Mouse (Mus musculus): ENCODE data around the gene Dnah12. TPM values are rescaled to one million over a fixed set of nuclear protein-coding genes. Genes with fewer than 3 reads are reported as not detected.

Dnah12 gene
- polyA plus RNA-seq, 1 experiment from 2014 or later = 0.06 TPM

DNA sequence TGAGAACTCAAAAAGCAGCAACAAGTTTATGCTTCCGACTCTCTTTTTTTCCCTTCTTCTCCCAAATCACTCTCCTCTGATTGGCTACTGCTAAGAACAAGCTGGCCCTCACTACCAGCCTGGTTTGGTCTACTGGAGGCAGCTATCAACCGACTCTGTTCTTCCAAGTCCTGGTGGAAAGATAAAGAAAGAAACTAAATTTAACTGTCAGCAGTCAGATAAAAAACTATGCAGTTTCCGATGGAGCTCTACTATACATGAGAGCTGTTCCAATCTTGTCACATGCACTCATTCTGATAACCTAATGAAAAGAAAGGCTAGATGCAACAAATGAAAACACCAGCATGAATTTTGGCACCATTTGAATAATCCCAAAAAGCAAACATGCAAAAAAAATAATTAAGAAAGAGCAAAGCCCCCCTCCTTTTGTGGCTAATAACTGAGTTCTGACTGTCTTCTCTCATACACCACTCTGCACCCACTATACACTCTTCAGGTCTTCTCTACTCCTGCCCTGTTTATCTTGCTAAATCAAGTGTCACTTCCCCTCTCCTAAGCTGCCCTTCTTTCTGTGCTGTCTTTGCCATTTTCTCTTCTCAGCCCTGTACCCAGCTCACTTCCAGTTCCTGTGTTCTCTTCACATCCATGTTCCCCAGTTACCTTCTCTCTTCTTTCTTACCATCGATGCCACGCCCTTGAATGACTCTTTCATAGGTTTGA lies 230.8 kb downstream of the Dnah12 start:
- 90% methylated on average over 5 of the region's 5 CpGs for WGBS
- Histone ChIP-seq H3K36me3 (peaks cover 71% of the 10 kb centered on the region), H3K9ac (replicated peaks) (no peak overlapping the region), H3K4me3 (replicated peaks) (no peak overlapping the region), H3K4me1 (replicated peaks) (no peaks in the 10 kb centered on the region), H3K9me3 (no peaks in the 10 kb centered on the region), H3K27ac (no peak overlapping the region), H3K27me3 (no peaks in the 10 kb centered on the region), H3K4me2 (no peak overlapping the region)
- no peak for ATAC-seq (ENCODE audit: insufficient number of reproducible peaks, insufficient read depth, low FRiP score, low TSS enrichment, low read depth)

DNA sequence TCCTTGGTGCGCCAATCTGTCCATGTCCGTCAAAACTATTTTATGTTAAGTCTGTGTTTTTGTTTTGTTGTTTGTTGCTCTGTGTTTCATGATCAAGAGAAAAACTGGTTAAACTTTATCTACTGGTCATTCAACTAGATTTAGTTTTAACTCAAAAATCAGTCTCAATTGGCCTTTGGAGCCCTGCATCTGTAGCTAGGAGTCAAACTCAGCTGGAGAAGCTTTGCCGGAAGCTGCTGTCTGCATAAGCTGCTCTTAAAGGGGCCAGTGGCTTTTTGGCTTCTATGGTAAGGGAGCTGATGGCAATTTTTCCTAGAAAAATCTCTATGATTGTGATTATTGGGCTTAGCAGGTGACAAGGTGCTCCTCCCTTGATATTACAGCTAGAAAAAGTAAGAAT lies 241.8 kb downstream of the Dnah12 start:
- 94% methylated on average over 3 of the region's 3 CpGs for WGBS
- Histone ChIP-seq H3K27ac (no peak overlapping the region), H3K9ac (replicated peaks) (no peak overlapping the region), H3K27me3 (no peaks in the 10 kb centered on the region), H3K4me1 (replicated peaks) (no peaks in the 10 kb centered on the region), H3K4me3 (replicated peaks) (no peak overlapping the region), H3K36me3 (peaks cover 47% of the 10 kb centered on the region), H3K9me3 (no peaks in the 10 kb centered on the region), H3K4me2 (no peak overlapping the region)
- no peak for ATAC-seq (ENCODE audit: insufficient number of reproducible peaks, insufficient read depth, low FRiP score, low TSS enrichment, low read depth)

DNA sequence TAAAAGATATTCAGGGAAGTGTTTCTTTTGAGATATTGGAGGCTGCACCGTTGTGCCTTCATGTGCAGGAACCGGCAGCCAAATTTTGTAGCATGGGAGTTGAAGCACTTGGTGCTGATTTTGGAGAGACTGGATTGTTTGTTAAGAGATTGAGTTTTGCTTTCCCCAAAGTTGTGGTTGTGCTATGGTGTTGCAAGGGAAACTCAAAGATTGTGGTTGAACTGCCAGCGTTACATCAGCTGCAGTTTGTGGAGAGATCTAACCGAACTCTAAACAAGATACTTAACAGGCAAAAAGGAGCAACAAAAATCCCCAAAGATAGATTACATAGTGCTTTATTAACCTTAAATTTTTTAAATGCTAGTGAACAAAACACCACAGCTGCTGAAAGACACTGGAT lies 242.5 kb downstream of the Dnah12 start:
- 90% methylated on average over 4 of the region's 4 CpGs for WGBS
- Histone ChIP-seq H3K9ac (replicated peaks) (no peak overlapping the region), H3K4me3 (replicated peaks) (no peak overlapping the region), H3K36me3 (peaks cover 51% of the 10 kb centered on the region), H3K4me2 (no peak overlapping the region), H3K27ac (no peak overlapping the region), H3K27me3 (no peaks in the 10 kb centered on the region), H3K4me1 (replicated peaks) (no peaks in the 10 kb centered on the region), H3K9me3 (no peaks in the 10 kb centered on the region)
- no peak for ATAC-seq (ENCODE audit: insufficient number of reproducible peaks, insufficient read depth, low FRiP score, low TSS enrichment, low read depth)

Small RNA genes lying within 50 kb of the gene (microRNA-seq; reads per million reads assigned to microRNA genes)
- gene Mir7672 = not detected

Other genes starting within 250 kb of the Dnah12 start
- 22.9 and 23.5 TPM in 2 replicates for gene Slmap, start 158.3 kb upstream of the Dnah12 start, polyA plus RNA-seq (2016; fragmentation: Nextera tagmentation; extraction: Ambion mirVana)
- gene Dennd6a, start 119.4 kb upstream of the Dnah12 start, polyA plus RNA-seq (2016; fragmentation: Nextera tagmentation; extraction: Ambion mirVana) = 33.8 and 35.2 TPM in 2 replicates
- 508 and 546 TPM in 2 replicates for gene Arf4, start 55.2 kb upstream of the Dnah12 start, polyA plus RNA-seq (2016; fragmentation: Nextera tagmentation; extraction: Ambion mirVana)
- gene Pde12, start 23.4 kb upstream of the Dnah12 start, polyA plus RNA-seq (2016; fragmentation: Nextera tagmentation; extraction: Ambion mirVana) = 11.1 and 11.3 TPM in 2 replicates
- gene Asb14, start 201.3 kb downstream of the Dnah12 start, polyA plus RNA-seq (2016; fragmentation: Nextera tagmentation; extraction: Ambion mirVana) = 0.18 TPM in 1 of 2 replicates, not detected in the other